Mouse (Mus musculus): ENCODE data around the gene Rfx1. TPM values are rescaled to one million over a fixed set of nuclear protein-coding genes. Genes with fewer than 3 reads are reported as not detected.

Gene Rfx1
- total and polyA plus RNA-seq, 3 experiments, result 3.2 to 13.1 (median 10.8) TPM

GRCm38 (mm10) chr8:84127202-84127901 lies 60.7 kb downstream of the Rfx1 start:
- H3K79me2 ChIP-seq (replicated peaks; ENCODE audit: control insufficient read depth, extremely low read depth, insufficient read depth, poor library complexity, severe bottlenecking), result no peaks in the 10 kb centered on the region
- H3K4me1 ChIP-seq (ENCODE audit: control insufficient read depth in 1 of 2, insufficient read depth in 2 of 2), result peaks cover 27 to 45% of the 10 kb centered on the region in 2 experiments
- no peak overlapping the region for H3K9ac ChIP-seq (ENCODE audit: insufficient read depth, low read depth)
- dilution Hi-C loops (cut with MboI; ENCODE audit: extremely low pct_ligation_motif_present, extremely low pct_unique_long_range_greater_than_20kb, low sequenced_read_pairs) (no loop called here), in situ Hi-C loops (cut with MboI; ENCODE audit: low pct_ligation_motif_present, low pct_unique_long_range_greater_than_20kb, low sequenced_read_pairs) (no loop called here)
- peak; percentile 80 for DNase-seq (ENCODE audit: extremely low read depth)
- H3K27ac ChIP-seq (ENCODE audit: insufficient read depth, low read depth), result peak overlapping the region; percentile 43
- H3K36me3 ChIP-seq (replicated peaks in 1 of 2; ENCODE audit: control insufficient read depth in 1 of 2, insufficient read depth in 1 of 2, low read length in 1 of 2), result peaks cover 4 to 34% of the 10 kb centered on the region in 2 experiments
- no peaks in the 10 kb centered on the region for H3K27me3 ChIP-seq (replicated peaks)
- TF ChIP-seq E2F4 (IDR thresholded peaks at IDR 0.05; ENCODE audit: insufficient replicate concordance, low read depth, low read length), result no peak
- TF ChIP-seq RAD21 (IDR thresholded peaks at IDR 0.05; ENCODE audit: low read depth, low read length), result no peak; the same call in 1 of the 2 replicates
- no peak for TF ChIP-seq HCFC1 (IDR thresholded peaks at IDR 0.05; ENCODE audit: low read depth, low read length)
- TF ChIP-seq IRF4 (IDR thresholded peaks at IDR 0.05; ENCODE audit: low read depth, low read length), result peak; percentile 21; the same call in 1 of the 2 replicates
- TF ChIP-seq CHD1 (IDR thresholded peaks at IDR 0.05; ENCODE audit: low read depth, low read length), result no peak
- TF ChIP-seq CHD2 (IDR thresholded peaks at IDR 0.05; ENCODE audit: low read length), result peak; percentile 36
- TF ChIP-seq SIN3A (IDR thresholded peaks at IDR 0.05; ENCODE audit: low read length), result 0 out of 2 replicates have a peak, but pooled peaks have one; percentile 51
- peak; percentile 53; the same call in 1 of the 2 replicates for TF ChIP-seq MAZ (IDR thresholded peaks at IDR 0.05; ENCODE audit: low read depth, low read length)
- TF ChIP-seq ZNF384 (IDR thresholded peaks at IDR 0.05; ENCODE audit: low read depth, low read length), result no peak
- TF ChIP-seq ZKSCAN1 (IDR thresholded peaks at IDR 0.05; ENCODE audit: borderline replicate concordance, low read depth, low read length), result no peak
- TF ChIP-seq ETS1 (conservative IDR thresholded peaks at IDR 0.05; ENCODE audit: low read depth, low read length), result peak; percentile 48
- TF ChIP-seq UBTF (IDR thresholded peaks at IDR 0.05; ENCODE audit: low read depth, low read length), result no peak
- no peak for TF ChIP-seq RCOR1 (conservative IDR thresholded peaks at IDR 0.05; ENCODE audit: low read depth, low read length)
- no peak for TF ChIP-seq JUND (conservative IDR thresholded peaks at IDR 0.05; ENCODE audit: low read depth, low read length)
- TF ChIP-seq MYC (IDR thresholded peaks at IDR 0.05; ENCODE audit: low read depth, low read length), result no peak
- TF ChIP-seq KAT2A (IDR thresholded peaks at IDR 0.05; ENCODE audit: insufficient replicate concordance, low read length), result no peak
- no peak for TF ChIP-seq MXI1 (IDR thresholded peaks at IDR 0.05; ENCODE audit: low read depth, low read length)
- 0 out of 2 replicates have a peak, but pooled peaks have one; percentile 44 for TF ChIP-seq ZMIZ1 (IDR thresholded peaks at IDR 0.05; ENCODE audit: low read depth, low read length)
- TF ChIP-seq POLR2AphosphoS2 (IDR thresholded peaks at IDR 0.05; ENCODE audit: low read depth, low read length), result no peak
- peak; percentile 22; the same call in 1 of the 2 replicates for TF ChIP-seq BHLHE40 (IDR thresholded peaks at IDR 0.05; ENCODE audit: low read depth, low read length)
- TF ChIP-seq MAFK (IDR thresholded peaks at IDR 0.05; ENCODE audit: insufficient replicate concordance, low read length), result peak; percentile 54; the same call in 1 of the 2 replicates
- no peak for TF ChIP-seq NELFE (IDR thresholded peaks at IDR 0.05; ENCODE audit: low read depth, low read length)
- peak overlapping the region; percentile 30 for H3K4me2 ChIP-seq (ENCODE audit: insufficient read depth, low read depth, poor library complexity, severe bottlenecking)
- no peaks in the 10 kb centered on the region for H3K9me3 ChIP-seq (replicated peaks; ENCODE audit: low read length)
- H3K4me3 ChIP-seq (replicated peaks in 1 of 3; ENCODE audit: low read depth in 2 of 3, low read length in 2 of 3, poor library complexity in 1 of 3), result peak overlapping the region in 1 of 3 experiments; percentile 17

All from CH12.LX (cell line).